ENCODE assay signal across 9 mouse cellular contexts in genomic region chr6:85431274-85431841, GRCm38 (mm10). TPM values are rescaled to one million over a fixed set of nuclear protein-coding genes. Genes with fewer than 3 reads are reported as not detected.
DNase-seq lines count a peak whose midpoint lies in the region; ATAC-seq and TF ChIP-seq lines count a peak whose summit lies in the region.
"Had no signal": no experiment of that assay in that cellular context is flagged by ENCODE, and none has a peak within 500 bp of the region (broad histone marks: within the 10 kb centered on the region; RNA-seq: fewer than 3 reads in every experiment).

No protein-coding gene starts in this region.

- 43% methylated on average over 8 of the region's 8 CpGs for WGBS in intestine, embryonic 14.5 days

- ATAC-seq in intestine, embryonic 14.5 days (replicated peaks; ENCODE audit: low FRiP score, low TSS enrichment, low read depth) = peak; percentile 64

- H3K36me3 ChIP-seq in intestine, embryonic 14.5 days (ENCODE audit: control insufficient read depth, insufficient read depth, low read length) = no peaks in the 10 kb centered on the region

- H3K27me3 ChIP-seq in intestine, embryonic 14.5 days (replicated peaks; ENCODE audit: control insufficient read depth, insufficient read depth, low read length) = no peaks in the 10 kb centered on the region

- peak overlapping the region; percentile 61; the same call in 1 of the 2 replicates for H3K27ac ChIP-seq in left cerebral cortex, adult 2 months
- H3K27ac ChIP-seq in cortical plate, adult 2 months (ENCODE audit: insufficient read depth, low read length) = no peak overlapping the region
- H3K27ac ChIP-seq in intestine, embryonic 14.5 days (ENCODE audit: low read depth) = no peak overlapping the region

- TF ChIP-seq CTCF in left cerebral cortex, adult 2 months (IDR thresholded peaks at IDR 0.05) = peak; percentile 13
- no peak for TF ChIP-seq CTCF in cortical plate, adult 2 months (IDR thresholded peaks at IDR 0.05; ENCODE audit: extremely low read depth, insufficient read depth, low read length)

- H3K4me2 ChIP-seq in intestine, embryonic 14.5 days (ENCODE audit: low read length) = peak overlapping the region; percentile 86

- peak overlapping the region; percentile 84 for H3K9ac ChIP-seq in intestine, embryonic 14.5 days (ENCODE audit: low read length)

- intact Hi-C loops in left cerebral cortex, adult 2 months (cut with DNase I) = no loop called here
- intact Hi-C loops in left cerebral cortex, postnatal 14 days (cut with DNase I) = no loop called here

- H3K9me3 ChIP-seq in intestine, embryonic 14.5 days (ENCODE audit: control insufficient read depth, low read length) = no peaks in the 10 kb centered on the region

- no peak for DNase-seq in left cerebral cortex, adult 2 months (ENCODE audit: extremely low spot score in 1 of 2, low spot score in 2 of 2)
- no peak for DNase-seq in left cerebral cortex, adult 8-10 months (ENCODE audit: low spot score in 2 of 2)
- peak; percentile 54 for DNase-seq in intestine, embryonic 14.5 days (ENCODE audit: low spot score)
- peak; percentile 19 for DNase-seq in naive thymus-derived CD4-positive, alpha-beta T cell, adult 2 months (ENCODE audit: low read depth)
- no peak for DNase-seq in cerebellum, postnatal 14 days
- no peak for DNase-seq in embryo, embryonic 10 days (ENCODE audit: low spot score)
- DNase-seq in left cerebral cortex, postnatal 14 days (ENCODE audit: low spot score in 2 of 2) = no peak

- no peaks in the 10 kb centered on the region for H3K4me1 ChIP-seq in cortical plate, adult 2 months (ENCODE audit: control insufficient read depth, insufficient read depth, low read length)
- no peaks in the 10 kb centered on the region for H3K4me1 ChIP-seq in intestine, embryonic 14.5 days (replicated peaks; ENCODE audit: control insufficient read depth, insufficient read depth, low read length)

- H3K4me3 ChIP-seq in left cerebral cortex, adult 2 months = peak overlapping the region; percentile 85
- peak overlapping the region; percentile 64 for H3K4me3 ChIP-seq in cortical plate, adult 2 months (ENCODE audit: insufficient read depth, low read length)
- H3K4me3 ChIP-seq in intestine, embryonic 14.5 days (ENCODE audit: low read depth, low read length) = peak overlapping the region; percentile 96

- TF ChIP-seq POLR2A in cortical plate, adult 2 months (IDR thresholded peaks at IDR 0.05; ENCODE audit: extremely low read depth, insufficient read depth, low read length) = no peak

RNA-seq across cellular contexts. Expression of gene Smyd5, which starts 0.4 kb away (rescaled TPM):
- 10 to 100 TPM; 48.8 to 52.7 TPM for total RNA-seq in left cerebral cortex, adult 2 months (2021)
- total RNA-seq in left cerebral cortex, adult 8-10 months (2022) = 10 to 100 TPM; 53.0 to 58.7 (median 54.3) TPM
- polyA plus RNA-seq in cortical plate, adult 2 months (2012; rRNA removed) = 66.9 and 79.9 TPM in 2 replicates
- 56.5 and 59.3 TPM in 2 replicates for polyA plus RNA-seq in intestine, embryonic 14.5 days (2014; fragmentation: Nextera tagmentation; extraction: Ambion mirVana)
- total RNA-seq in left cerebral cortex, postnatal 14 days (2021) = 10 to 100 TPM; 33.8 to 34.7 TPM

RNA-seq across cellular contexts. Expression of gene Noto, which starts 7.7 kb away (rescaled TPM):
- not detected for total RNA-seq in left cerebral cortex, adult 2 months (2021)
- total RNA-seq in left cerebral cortex, adult 8-10 months (2022) = not detected
- not detected in 2 replicates for polyA plus RNA-seq in cortical plate, adult 2 months (2012; rRNA removed)
- not detected in 2 replicates for polyA plus RNA-seq in intestine, embryonic 14.5 days (2014; fragmentation: Nextera tagmentation; extraction: Ambion mirVana)
- total RNA-seq in left cerebral cortex, postnatal 14 days (2021) = not detected
- total RNA-seq: left cerebral cortex, adult 18-20 months had no signal

RNA-seq across cellular contexts. Expression of gene Cct7, which starts 20.0 kb away (rescaled TPM):
- total RNA-seq in left cerebral cortex, adult 2 months (2021) = 100 to 1,000 TPM; 200 to 226 TPM
- 100 to 1,000 TPM; 206 to 234 (median 220) TPM for total RNA-seq in left cerebral cortex, adult 8-10 months (2022)
- polyA plus RNA-seq in cortical plate, adult 2 months (2012; rRNA removed) = 181 and 187 TPM in 2 replicates
- polyA plus RNA-seq in intestine, embryonic 14.5 days (2014; fragmentation: Nextera tagmentation; extraction: Ambion mirVana) = 496 and 527 TPM in 2 replicates
- 100 to 1,000 TPM; 209 to 210 TPM for total RNA-seq in left cerebral cortex, postnatal 14 days (2021)

RNA-seq across cellular contexts. Expression of gene Pradc1, which starts 20.4 kb away (rescaled TPM):
- total RNA-seq in left cerebral cortex, adult 2 months (2021) = 10 to 100 TPM; 25.3 to 26.0 TPM
- total RNA-seq in left cerebral cortex, adult 8-10 months (2022) = 10 to 100 TPM; 25.7 to 34.2 (median 32.3) TPM
- polyA plus RNA-seq in cortical plate, adult 2 months (2012; rRNA removed) = 44.0 and 47.4 TPM in 2 replicates
- polyA plus RNA-seq in intestine, embryonic 14.5 days (2014; fragmentation: Nextera tagmentation; extraction: Ambion mirVana) = 26.7 and 27.7 TPM in 2 replicates
- 10 to 100 TPM; 27.1 to 34.0 TPM for total RNA-seq in left cerebral cortex, postnatal 14 days (2021)

RNA-seq across cellular contexts. Expression of gene Rab11fip5, which starts 56.9 kb away (rescaled TPM):
- 10 to 100 TPM; 74.5 to 78.6 TPM for total RNA-seq in left cerebral cortex, adult 2 months (2021)
- 10 to 100 TPM; 76.8 to 87.2 (median 83.1) TPM for total RNA-seq in left cerebral cortex, adult 8-10 months (2022)
- polyA plus RNA-seq in cortical plate, adult 2 months (2012; rRNA removed) = 46.6 and 48.5 TPM in 2 replicates
- polyA plus RNA-seq in intestine, embryonic 14.5 days (2014; fragmentation: Nextera tagmentation; extraction: Ambion mirVana) = 6.1 and 8.0 TPM in 2 replicates
- 10 to 100 TPM; 53.8 to 55.0 TPM for total RNA-seq in left cerebral cortex, postnatal 14 days (2021)

Comparison
In these comparisons a context has a peak if more than half of its experiments do, and no peak if none do; other contexts are left out.
1. DNase-seq: peak in intestine, embryonic 14.5 days (single experiment) and naive thymus-derived CD4-positive, alpha-beta T cell, adult 2 months (single experiment); none in left cerebral cortex, adult 2 months (0 of 2), left cerebral cortex, adult 8-10 months (0 of 2), cerebellum, postnatal 14 days (0 of 2), embryo, embryonic 10 days (single experiment) and left cerebral cortex, postnatal 14 days (0 of 2).
2. Peak in every context shown above with its lines, with median percentiles within 50 percentile points of each other: H3K4me3 ChIP-seq.